Mouse (Mus musculus) kidney, adult 2 months (tissue): Measurements from ENCODE around the gene Tpi1. TPM values are rescaled to one million over a fixed set of nuclear protein-coding genes. Genes with fewer than 3 reads are reported as not detected.
A peak's percentile ranks its signal among the peaks of the same experiment; 100 is the strongest.

Experiments
- DNase-seq: peaks from one replicate; pipeline ENCODE4 v3.0.0; 2021
- H3K27ac ChIP-seq: fragments of 200-500 bp; 2 replicates; pipeline ENCODE4 v1.5.1; 2012; ENCODE audit warnings: low read depth, low read length, control low read depth, inconsistent platforms; ENCODE audit not compliant: insufficient read depth
- H3K27me3 ChIP-seq: fragments of 200-500 bp; replicated peaks from 2 replicates; pipeline ENCODE4 v1.6.1; 2012; ENCODE audit warnings: mild to moderate bottlenecking, moderate library complexity, low read length, inconsistent platforms; ENCODE audit not compliant: control insufficient read depth, insufficient read depth
- H3K36me3 ChIP-seq: fragments of 200-500 bp; 2 replicates; pipeline ENCODE4 v1.6.1; 2012; ENCODE audit warnings: mild to moderate bottlenecking, moderate library complexity, low read length, inconsistent platforms; ENCODE audit not compliant: control insufficient read depth, insufficient read depth
- H3K4me1 ChIP-seq: fragments of 200-500 bp; 2 replicates; pipeline ENCODE4 v1.6.1; 2011; ENCODE audit warnings: low read length; ENCODE audit not compliant: control insufficient read depth, insufficient read depth
- H3K4me3 ChIP-seq: fragments of 200-500 bp; 2 replicates; pipeline ENCODE4 v1.5.1; 2011; ENCODE audit warnings: mild to moderate bottlenecking, low read depth, low read length, control low read depth; ENCODE audit not compliant: insufficient read depth
- CTCF ChIP-seq: fragments of 200-500 bp; conservative IDR thresholded peaks from 2 replicates; pipeline ENCODE4 v1.5.1; 2011; ENCODE audit warnings: low read depth, mild to moderate bottlenecking, control low read depth, low read length, moderate library complexity, mixed read lengths; ENCODE audit not compliant: insufficient read depth, insufficient read length
- POLR2A ChIP-seq: fragments of 200-500 bp; IDR thresholded peaks from one replicate; pipeline ENCODE4 v1.6.1; 2011; ENCODE audit warnings: low read depth, low read length, control low read depth
- WGBS: fragments of 180-500 bp; shearing (Covaris S2); methylation state at CpG from one replicate; pipeline ENCODE4 v1.1.7; 2018; 5-methylcytosine and 5-hydroxymethylcytosine counted together
- polyA plus RNA-seq: library from polyadenylated mRNA; depleted of rRNA; stranded (reverse); fragments of >200 nt; gene quantifications from 2 replicates; pipeline ENCODE4 v1.2.3, GENCODE M21; 2012

Gene Tpi1
- polyA plus RNA-seq, 1 experiment = 1,055 TPM

DNA sequence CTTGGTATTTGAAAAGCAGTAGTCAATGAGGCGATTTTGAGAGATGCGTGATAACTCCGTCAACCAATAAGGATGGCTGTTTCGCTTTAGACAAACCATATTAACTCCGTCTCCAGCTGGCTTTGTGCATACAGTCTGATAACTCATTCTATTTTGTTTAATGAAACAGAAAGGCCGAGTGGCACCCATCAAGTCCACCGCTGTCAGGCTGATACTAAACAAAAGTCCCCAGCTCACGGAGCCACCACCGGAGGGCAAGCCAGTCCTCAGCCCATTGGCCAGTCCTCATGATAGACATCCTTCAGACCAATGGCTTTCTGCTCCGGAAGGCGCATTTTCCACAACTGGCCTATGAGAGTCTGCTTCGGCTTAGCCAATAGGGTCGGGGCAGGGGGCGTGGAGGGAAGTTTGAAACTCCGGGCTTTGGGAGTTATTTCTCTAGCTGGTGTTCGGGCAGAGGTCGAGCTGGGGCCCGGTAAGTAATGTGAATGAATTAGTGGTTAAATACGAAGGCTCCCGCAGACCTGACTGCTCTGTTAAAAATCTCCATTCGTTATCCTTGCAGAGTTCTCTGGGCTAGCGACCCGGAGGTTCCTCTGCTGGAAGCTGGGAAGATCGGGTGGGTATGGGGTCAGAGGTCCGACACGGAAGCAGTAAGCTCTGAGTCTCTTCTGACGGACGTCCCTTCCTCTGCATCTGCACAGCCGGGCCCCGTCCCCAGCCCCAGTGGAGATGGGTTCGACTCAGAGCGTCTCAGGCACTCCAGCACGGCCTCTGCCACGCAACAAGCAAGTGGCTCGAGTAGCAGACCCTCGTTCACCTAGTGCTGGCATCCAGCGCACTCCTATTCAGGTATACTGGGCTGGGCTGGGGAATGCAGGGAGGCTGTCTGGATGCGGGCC, 16.0 kb upstream of the Tpi1 start:
- WGBS = under 1% methylated on average over 38 of the region's 38 CpGs

DNA sequence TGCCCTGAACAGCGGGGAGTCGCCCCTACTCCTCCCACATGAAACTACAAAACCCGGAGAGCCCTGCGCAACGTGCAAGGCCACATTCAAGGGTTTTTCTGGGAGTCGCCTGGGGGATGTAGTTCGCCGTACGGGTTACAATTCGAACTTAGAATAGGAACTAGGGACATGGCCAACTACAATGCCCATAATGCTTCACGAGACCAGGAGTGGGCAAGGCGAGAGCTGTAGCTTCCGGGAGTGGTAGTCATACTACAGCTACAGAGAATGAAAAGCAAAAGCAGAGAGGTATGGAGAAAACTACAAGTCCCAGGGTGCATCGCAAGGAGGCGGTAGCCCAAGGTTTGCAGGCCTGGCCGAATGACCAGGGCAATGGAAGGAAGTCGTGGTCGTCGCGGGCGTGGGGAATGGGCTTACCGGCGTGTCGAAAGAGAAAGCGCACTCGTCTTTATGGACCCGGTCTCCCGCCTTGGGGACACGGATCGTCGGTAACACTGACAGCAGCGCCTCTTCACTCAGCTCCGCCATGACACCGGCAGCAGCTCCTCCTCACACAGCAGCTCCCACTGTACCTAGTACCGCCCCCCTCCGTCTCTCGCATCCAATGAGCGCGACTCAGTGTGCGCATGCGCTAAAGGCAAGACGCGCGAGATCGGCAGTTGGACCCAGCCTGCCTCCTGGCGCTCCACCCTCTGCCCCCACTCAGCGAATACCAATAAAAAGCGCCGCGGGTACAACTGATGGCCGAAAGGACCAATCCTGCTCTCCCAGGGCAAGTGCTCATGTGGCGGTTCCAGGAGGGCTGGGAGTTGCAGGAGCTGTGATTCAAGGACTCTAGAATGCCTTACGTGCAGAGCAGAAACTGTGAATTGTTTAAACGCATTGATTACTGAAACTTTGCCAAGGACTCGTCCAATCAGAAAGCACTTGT, 15.0 kb upstream of the Tpi1 start, which contains the start of the genes Usp5 and Cdca3:
Usp5 (minus strand) TSS at position 617 of the 931 bp plus-strand sequence.
Cdca3 (plus strand) TSS at position 680 of the 931 bp plus-strand sequence.
- WGBS = under 1% methylated on average over 55 of the region's 55 CpGs
- H3K4me3 ChIP-seq = peak within 1 kb of the TSS; percentile 72
- H3K4me1 ChIP-seq = no peaks in the 10 kb centered on the region
- no peaks in the 10 kb centered on the region for H3K36me3 ChIP-seq
- TF ChIP-seq CTCF (no peak), POLR2A (peak; percentile 45)
- peak; percentile 100 for DNase-seq
- peak within 1 kb of the TSS; percentile 84 for H3K27ac ChIP-seq
- no peaks in the 10 kb centered on the region for H3K27me3 ChIP-seq

More for the DNA sequence above, 16.0 kb upstream of the Tpi1 start:
- TF ChIP-seq CTCF (0 out of 2 replicates have a peak, but pooled peaks have one; percentile 10), POLR2A (no peak)
- DNase-seq = peak; percentile 99
- Histone ChIP-seq H3K4me3 (peak overlapping the region; percentile 50), H3K4me1 (no peaks in the 10 kb centered on the region), H3K36me3 (no peaks in the 10 kb centered on the region), H3K27me3 (no peaks in the 10 kb centered on the region), H3K27ac (peak overlapping the region; percentile 66)

DNA sequence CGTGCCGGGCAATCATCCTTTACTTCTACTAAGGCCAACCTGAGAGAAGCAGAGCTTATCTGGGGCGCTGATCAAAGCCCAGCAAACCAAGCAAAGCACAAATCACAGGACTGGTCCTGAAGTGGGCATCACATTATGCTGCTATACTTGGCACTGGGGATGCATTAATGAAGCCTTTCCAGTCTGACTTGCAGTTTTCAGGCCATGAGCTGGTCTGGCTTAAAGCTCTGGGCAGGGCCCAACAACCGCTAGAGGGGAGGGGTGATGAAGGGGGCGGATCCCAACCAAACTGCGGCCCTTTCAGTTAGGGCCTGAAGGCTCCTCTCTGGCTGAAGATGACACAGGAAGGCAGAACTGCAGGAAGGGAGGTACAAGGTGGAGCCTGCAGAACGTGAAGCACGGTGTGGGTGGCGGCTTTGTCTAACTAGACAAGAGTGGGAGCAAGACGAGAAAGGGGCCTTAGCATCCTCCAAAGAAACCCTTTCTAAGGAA, 14.1 kb upstream of the Tpi1 start:
- H3K4me1 ChIP-seq = no peaks in the 10 kb centered on the region
- no peak overlapping the region for H3K27ac ChIP-seq
- WGBS = 14% methylated on average over 10 of the region's 10 CpGs

DNA sequence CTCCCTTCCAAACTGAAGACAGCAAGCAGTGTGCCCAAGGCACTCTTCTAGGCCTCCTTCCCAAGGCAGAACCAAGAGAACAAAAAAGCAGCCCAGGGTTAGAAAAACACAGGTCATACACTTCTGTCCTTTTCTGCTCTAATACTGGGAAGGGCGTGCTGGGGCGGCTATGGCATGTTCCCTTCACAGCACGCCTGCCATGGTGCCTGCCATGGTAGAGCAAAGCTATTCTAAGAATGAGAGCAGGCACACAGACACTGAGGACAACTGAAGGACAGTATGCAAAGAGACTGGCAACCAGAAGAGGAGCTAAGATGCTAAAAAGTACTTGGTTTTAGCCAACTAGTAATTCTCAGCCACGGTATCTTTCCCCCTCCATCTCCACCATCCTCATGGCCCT, 8.0 kb upstream of the Tpi1 start:
- Histone ChIP-seq H3K4me3 (no peak overlapping the region), H3K27me3 (no peaks in the 10 kb centered on the region), H3K36me3 (peaks cover 8% of the 10 kb centered on the region), H3K27ac (no peak overlapping the region), H3K4me1 (no peaks in the 10 kb centered on the region)
- 93% methylated on average over 4 of the region's 4 CpGs for WGBS
- no peak for DNase-seq
- no peak for TF ChIP-seq POLR2A
- no peak for TF ChIP-seq CTCF

More for the DNA sequence above, 14.1 kb upstream of the Tpi1 start:
- Histone ChIP-seq H3K27me3 (no peaks in the 10 kb centered on the region), H3K36me3 (peaks cover 4% of the 10 kb centered on the region), H3K4me3 (peak overlapping the region; percentile 44)
- TF ChIP-seq POLR2A (no peak), CTCF (no peak)
- peak; percentile 69 for DNase-seq

DNA sequence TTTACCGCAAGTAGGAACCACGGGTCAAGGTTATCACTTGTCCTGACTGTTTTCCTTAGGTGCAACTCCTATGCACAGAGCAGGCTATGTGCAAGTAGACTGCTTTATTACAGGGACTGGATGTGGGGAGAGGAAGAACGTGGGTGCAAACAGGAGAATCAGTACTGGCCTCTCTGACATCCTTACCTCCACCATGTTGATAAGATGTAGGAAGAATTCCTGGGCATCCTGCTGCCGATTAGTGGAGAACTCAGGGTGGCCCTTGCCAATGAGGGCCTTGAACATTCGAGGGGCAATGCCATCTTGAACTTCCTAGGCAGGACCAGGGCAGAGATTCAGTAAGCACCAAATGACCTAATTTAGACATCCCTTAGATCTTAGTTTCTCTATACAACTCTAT, 6.8 kb upstream of the Tpi1 start:
- H3K4me1 ChIP-seq = no peaks in the 10 kb centered on the region
- no peak overlapping the region for H3K27ac ChIP-seq
- no peak overlapping the region for H3K4me3 ChIP-seq
- DNase-seq = no peak
- WGBS = 95% methylated on average over 5 of the region's 5 CpGs
- H3K36me3 ChIP-seq = peaks cover 8% of the 10 kb centered on the region
- H3K27me3 ChIP-seq = no peaks in the 10 kb centered on the region
- TF ChIP-seq CTCF (no peak), POLR2A (no peak)

DNA sequence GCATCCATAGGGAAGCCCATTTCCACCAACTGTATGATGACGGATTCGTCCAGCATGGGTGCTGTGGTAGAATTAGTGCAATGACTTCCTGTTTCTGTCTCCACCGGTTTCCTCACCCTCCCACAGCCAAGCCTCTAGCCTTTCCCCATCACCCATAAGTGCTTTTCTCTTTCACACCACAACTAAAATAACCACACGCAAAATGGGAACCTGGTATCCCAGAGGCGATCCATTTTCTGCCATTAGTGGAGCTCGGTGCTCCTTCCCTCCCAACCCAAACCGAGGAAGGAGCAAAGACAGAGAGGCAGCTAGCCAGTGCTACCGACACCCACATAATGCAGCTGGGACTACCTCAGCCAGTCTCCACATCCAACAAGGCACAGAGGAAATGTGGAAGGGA, 3.9 kb upstream of the Tpi1 start:
- DNase-seq = no peak
- no peak overlapping the region for H3K27ac ChIP-seq
- no peaks in the 10 kb centered on the region for H3K27me3 ChIP-seq
- H3K4me3 ChIP-seq = no peak overlapping the region
- TF ChIP-seq CTCF (no peak), POLR2A (no peak)
- peaks cover 4% of the 10 kb centered on the region for H3K36me3 ChIP-seq
- 85% methylated on average over 8 of the region's 8 CpGs for WGBS
- peaks cover 5% of the 10 kb centered on the region for H3K4me1 ChIP-seq
